Mouse (Mus musculus): ENCODE data around the gene Mgat4b. TPM values are rescaled to one million over a fixed set of nuclear protein-coding genes. Genes with fewer than 3 reads are reported as not detected.

The Mgat4b gene
- polyA plus RNA-seq, 1 experiment from 2014 or later = 34.3 TPM

GRCm38 (mm10) chr11:50188682-50189081 lies 22.0 kb upstream of the Mgat4b start:
- H3K36me3 ChIP-seq (ENCODE audit: inconsistent target) = no peaks in the 10 kb centered on the region
- no peaks in the 10 kb centered on the region for H3K79me2 ChIP-seq (ENCODE audit: inconsistent target)
- H3K27ac ChIP-seq = no peak overlapping the region
- no peak overlapping the region for H3K4me3 ChIP-seq (ENCODE audit: inconsistent target)
- WGBS (ENCODE audit: missing documents) = 97% methylated on average over 7 of the region's 7 CpGs

- Histone ChIP-seq H3K79me2 (ENCODE audit: inconsistent target) (no peaks in the 10 kb centered on the region), H3K4me3 (ENCODE audit: inconsistent target) (no peak overlapping the region), H3K36me3 (ENCODE audit: inconsistent target) (no peaks in the 10 kb centered on the region), H3K27ac (no peak overlapping the region)
- WGBS (ENCODE audit: missing documents) = 96% methylated on average over 3 of the region's 4 CpGs
Observed at GRCm38 (mm10) chr11:50190362-50190761, 20.3 kb upstream of the Mgat4b start.

GRCm38 (mm10) chr11:50192278-50192677 lies 18.4 kb upstream of the Mgat4b start:
- WGBS (ENCODE audit: missing documents) = 100% methylated on average over 3 of the region's 3 CpGs
- Histone ChIP-seq H3K36me3 (ENCODE audit: inconsistent target) (no peaks in the 10 kb centered on the region), H3K4me3 (ENCODE audit: inconsistent target) (no peak overlapping the region), H3K79me2 (ENCODE audit: inconsistent target) (no peaks in the 10 kb centered on the region), H3K27ac (no peak overlapping the region)

GRCm38 (mm10) chr11:50194070-50194469 lies 16.6 kb upstream of the Mgat4b start:
- WGBS (ENCODE audit: missing documents) = 85% methylated on average over 7 of the region's 7 CpGs
- peaks cover 1% of the 10 kb centered on the region; the same call in 1 of the 2 replicates for H3K36me3 ChIP-seq (ENCODE audit: inconsistent target)
- H3K4me3 ChIP-seq (ENCODE audit: inconsistent target) = no peak overlapping the region
- no peak overlapping the region for H3K27ac ChIP-seq
- no peaks in the 10 kb centered on the region for H3K79me2 ChIP-seq (ENCODE audit: inconsistent target)

DNA sequence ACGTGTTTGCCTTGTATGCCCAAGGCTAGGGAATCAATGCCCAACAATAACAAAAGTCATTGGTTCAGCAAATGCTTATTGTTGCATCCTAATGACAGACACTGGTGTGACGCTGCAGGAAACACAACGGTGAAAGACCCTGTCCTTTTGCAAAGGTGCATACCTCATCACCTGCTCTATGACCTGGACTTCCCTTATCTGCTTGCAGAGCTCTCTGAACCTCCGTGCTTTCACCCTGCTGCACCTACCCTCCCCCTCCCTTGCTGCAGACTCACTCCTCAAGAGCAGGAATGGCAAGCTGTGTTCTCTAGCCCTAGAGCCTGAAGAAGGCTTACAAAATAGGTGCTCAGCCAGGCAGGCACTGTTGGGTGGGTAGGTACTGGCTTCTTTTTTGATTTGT lies 15.9 kb upstream of the Mgat4b start:
- Histone ChIP-seq H3K36me3 (ENCODE audit: inconsistent target) (peaks cover 8% of the 10 kb centered on the region), H3K4me3 (ENCODE audit: inconsistent target) (no peak overlapping the region), H3K27ac (no peak overlapping the region), H3K79me2 (ENCODE audit: inconsistent target) (no peaks in the 10 kb centered on the region)
- WGBS (ENCODE audit: missing documents) = 86% methylated on average over 4 of the region's 4 CpGs

GRCm38 (mm10) chr11:50197500-50197899 lies 13.2 kb upstream of the Mgat4b start:
- no peak overlapping the region for H3K4me3 ChIP-seq (ENCODE audit: inconsistent target)
- H3K79me2 ChIP-seq (ENCODE audit: inconsistent target) = no peaks in the 10 kb centered on the region
- H3K27ac ChIP-seq = no peak overlapping the region
- WGBS (ENCODE audit: missing documents) = 93% methylated on average over 4 of the region's 4 CpGs
- H3K36me3 ChIP-seq (ENCODE audit: inconsistent target) = peaks cover 36% of the 10 kb centered on the region

GRCm38 (mm10) chr11:50198219-50198846 lies 12.4 kb upstream of the Mgat4b start:
- Histone ChIP-seq H3K36me3 (ENCODE audit: inconsistent target) (peaks cover 44% of the 10 kb centered on the region), H3K4me3 (ENCODE audit: inconsistent target) (no peak overlapping the region), H3K79me2 (ENCODE audit: inconsistent target) (peaks cover under 1% of the 10 kb centered on the region; the same call in 1 of the 2 replicates), H3K27ac (no peak overlapping the region)
- WGBS (ENCODE audit: missing documents) = 100% methylated on average over 2 of the region's 5 CpGs

DNA sequence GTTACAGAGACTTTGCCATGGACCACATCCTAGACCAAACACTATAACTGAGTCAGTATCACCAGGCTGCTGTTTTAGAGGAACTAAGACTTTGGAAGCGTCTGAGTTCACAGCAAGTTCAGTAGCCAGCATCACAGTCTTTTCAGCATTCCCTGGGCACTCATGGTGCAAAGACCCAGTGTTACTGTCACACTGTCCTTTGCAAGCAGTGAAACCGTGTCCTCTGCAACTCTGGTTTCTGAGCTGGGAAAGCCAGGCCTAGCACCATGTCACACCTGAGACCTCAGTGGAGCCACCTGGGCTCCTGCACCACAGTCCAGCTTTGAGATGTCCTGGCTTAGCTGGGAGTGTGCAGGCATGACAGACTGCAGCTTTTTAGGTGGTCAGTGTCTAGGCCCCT lies 11.8 kb upstream of the Mgat4b start:
- Histone ChIP-seq H3K79me2 (ENCODE audit: inconsistent target) (peaks cover 6% of the 10 kb centered on the region; the same call in 1 of the 2 replicates), H3K27ac (no peak overlapping the region), H3K4me3 (ENCODE audit: inconsistent target) (no peak overlapping the region), H3K36me3 (ENCODE audit: inconsistent target) (peaks cover 48% of the 10 kb centered on the region)
- 97% methylated on average over 2 of the region's 2 CpGs for WGBS (ENCODE audit: missing documents)

GRCm38 (mm10) chr11:50200613-50201012 lies 10.1 kb upstream of the Mgat4b start:
- 45% methylated on average over 8 of the region's 8 CpGs for WGBS (ENCODE audit: missing documents)
- Histone ChIP-seq H3K79me2 (ENCODE audit: inconsistent target) (peaks cover 23% of the 10 kb centered on the region), H3K36me3 (ENCODE audit: inconsistent target) (peaks cover 65% of the 10 kb centered on the region), H3K4me3 (ENCODE audit: inconsistent target) (no peak overlapping the region), H3K27ac (no peak overlapping the region)

- peaks cover 75% of the 10 kb centered on the region for H3K36me3 ChIP-seq (ENCODE audit: inconsistent target)
- H3K27ac ChIP-seq = no peak overlapping the region
- WGBS (ENCODE audit: missing documents) = 98% methylated on average over 3 of the region's 3 CpGs
- no peak overlapping the region for H3K4me3 ChIP-seq (ENCODE audit: inconsistent target)
- H3K79me2 ChIP-seq (ENCODE audit: inconsistent target) = peaks cover 33% of the 10 kb centered on the region
Observed at GRCm38 (mm10) chr11:50201590-50201989, 9.1 kb upstream of the Mgat4b start.

DNA sequence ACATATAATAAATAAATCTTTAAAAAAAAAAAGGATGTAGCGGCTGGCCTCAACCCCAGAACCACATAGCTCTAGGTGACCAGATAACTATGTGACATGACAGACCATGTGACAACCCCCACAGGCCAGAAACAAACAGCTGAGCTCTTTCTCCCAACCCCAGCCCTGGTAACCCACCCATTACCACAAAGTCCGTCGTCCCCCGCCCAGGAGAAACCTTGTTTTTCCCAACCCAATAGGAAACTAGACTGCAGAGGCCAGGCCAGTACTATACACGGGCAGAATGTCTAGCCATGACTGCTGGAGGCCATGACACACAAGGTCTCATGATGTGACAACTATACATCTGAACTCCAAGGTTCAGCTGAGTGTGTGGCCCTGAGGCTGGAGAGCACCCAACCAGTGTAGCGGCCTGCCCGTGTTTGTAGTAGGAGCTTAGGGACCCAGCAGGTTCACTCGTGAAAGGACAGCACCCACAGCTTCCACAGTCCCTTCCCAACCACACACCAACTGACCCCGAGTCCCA lies 7.3 kb upstream of the Mgat4b start:
- H3K36me3 ChIP-seq (ENCODE audit: inconsistent target) = peaks cover 92% of the 10 kb centered on the region
- H3K79me2 ChIP-seq (ENCODE audit: inconsistent target) = peaks cover 50% of the 10 kb centered on the region
- H3K27ac ChIP-seq = no peak overlapping the region
- WGBS (ENCODE audit: missing documents) = 94% methylated on average over 9 of the region's 9 CpGs
- H3K4me3 ChIP-seq (ENCODE audit: inconsistent target) = no peak overlapping the region

DNA sequence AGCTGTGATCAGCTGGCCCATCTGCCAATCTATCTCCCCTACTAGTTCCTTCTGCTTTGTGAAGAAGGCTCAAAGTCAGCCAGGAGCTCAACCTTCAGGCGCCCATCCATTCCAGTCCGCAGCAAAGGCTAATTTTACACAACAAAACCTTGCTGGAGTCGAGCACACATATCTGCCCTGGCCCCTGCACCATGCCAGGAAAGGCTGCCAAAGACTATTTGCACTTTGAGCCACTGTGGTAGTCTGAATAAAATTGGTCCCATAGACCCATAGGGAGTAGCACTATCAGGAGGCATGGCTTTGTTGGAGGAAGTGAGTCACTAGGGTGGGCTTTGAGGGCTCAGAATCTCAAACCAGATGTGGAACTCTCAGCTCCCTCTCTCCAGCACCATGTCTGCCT lies 5.3 kb upstream of the Mgat4b start:
- H3K79me2 ChIP-seq (ENCODE audit: inconsistent target) = peaks cover 71% of the 10 kb centered on the region
- H3K36me3 ChIP-seq (ENCODE audit: inconsistent target) = peaks cover 77% of the 10 kb centered on the region
- H3K4me3 ChIP-seq (ENCODE audit: inconsistent target) = no peak overlapping the region
- no peak overlapping the region for H3K27ac ChIP-seq
- WGBS (ENCODE audit: missing documents) = 93% methylated on average over 3 of the region's 3 CpGs

- Histone ChIP-seq H3K4me3 (ENCODE audit: inconsistent target) (no peak overlapping the region), H3K79me2 (ENCODE audit: inconsistent target) (peaks cover 77% of the 10 kb centered on the region), H3K36me3 (ENCODE audit: inconsistent target) (peaks cover 71% of the 10 kb centered on the region), H3K27ac (no peak overlapping the region)
- 100% methylated on average over 2 of the region's 2 CpGs for WGBS (ENCODE audit: missing documents)
Observed at GRCm38 (mm10) chr11:50206037-50206436, 4.7 kb upstream of the Mgat4b start.

- Histone ChIP-seq H3K4me3 (ENCODE audit: inconsistent target) (no peak overlapping the region), H3K27ac (no peak overlapping the region), H3K36me3 (ENCODE audit: inconsistent target) (peaks cover 58% of the 10 kb centered on the region), H3K79me2 (ENCODE audit: inconsistent target) (peaks cover 82% of the 10 kb centered on the region)
- WGBS (ENCODE audit: missing documents) = 94% methylated on average over 14 of the region's 14 CpGs
Observed at GRCm38 (mm10) chr11:50207344-50207743, 3.3 kb upstream of the Mgat4b start.

- H3K36me3 ChIP-seq (ENCODE audit: inconsistent target) = peaks cover 51% of the 10 kb centered on the region
- H3K27ac ChIP-seq = no peak overlapping the region
- peak overlapping the region; percentile 82; the same call in 1 of the 2 replicates for H3K4me3 ChIP-seq (ENCODE audit: inconsistent target)
- WGBS (ENCODE audit: missing documents) = 90% methylated on average over 5 of the region's 5 CpGs
- H3K79me2 ChIP-seq (ENCODE audit: inconsistent target) = peaks cover 82% of the 10 kb centered on the region
Observed at GRCm38 (mm10) chr11:50208039-50208438, 2.7 kb upstream of the Mgat4b start.
